19 mouse cellular contexts compared by ENCODE assay signal in the genomic region with DNA sequence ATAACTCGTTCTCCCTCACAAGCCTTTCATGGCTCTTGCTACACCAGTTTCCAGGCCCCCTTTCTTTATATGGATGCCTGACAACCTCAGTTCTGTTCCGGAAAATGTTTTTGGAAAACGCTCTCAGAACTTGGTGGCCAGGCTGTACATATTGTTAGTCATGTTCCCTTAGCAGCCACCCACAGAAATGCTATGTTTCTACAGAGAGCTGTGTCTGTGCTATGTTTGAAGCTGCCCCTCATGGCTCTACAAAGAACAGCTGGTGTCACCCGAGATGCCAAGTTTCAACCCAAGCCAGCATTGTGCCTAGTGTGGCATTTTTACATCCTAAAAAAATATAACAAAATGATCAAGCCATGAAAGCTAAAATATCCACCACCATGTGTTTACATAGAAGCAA.
DNase-seq lines count a peak whose midpoint lies in the region; ATAC-seq and TF ChIP-seq lines count a peak whose summit lies in the region.
"Had no signal": no experiment of that assay in that cellular context is flagged by ENCODE, and none has a peak within 500 bp of the region (broad histone marks: within the 10 kb centered on the region; RNA-seq: fewer than 3 reads in every experiment).

No protein-coding gene starts in this region.

- H3K4me3 ChIP-seq in gastrocnemius, adult 2 months = no peak overlapping the region
- no peak overlapping the region for H3K4me3 ChIP-seq in intestine, embryonic 16.5 days (ENCODE audit: low read length)
- H3K4me3 ChIP-seq: embryonic facial prominence, embryonic 13.5 days; forebrain, embryonic 10.5 days had no signal

- no peaks in the 10 kb centered on the region for H3K36me3 ChIP-seq in intestine, embryonic 16.5 days (ENCODE audit: control insufficient read depth, insufficient read depth, low read length)
- H3K36me3 ChIP-seq: embryonic facial prominence, embryonic 13.5 days; forebrain, embryonic 10.5 days had no signal

- intact Hi-C loops in left cerebral cortex, postnatal 10 days (cut with DNase I) = no loop called here
- intact Hi-C loops in gastrocnemius, adult 2 months (cut with DNase I) = no loop called here

- no peak overlapping the region for H3K27ac ChIP-seq in gastrocnemius, adult 2 months
- H3K27ac ChIP-seq in intestine, embryonic 16.5 days (ENCODE audit: low read length) = no peak overlapping the region
- H3K27ac ChIP-seq: embryonic facial prominence, embryonic 13.5 days; forebrain, embryonic 10.5 days had no signal

- DNase-seq in cerebellum, adult 9-10 months = peak; percentile 10
- no peak for DNase-seq in cerebellum, postnatal 36 days
- DNase-seq in layer of hippocampus, adult 9-10 months (ENCODE audit: low spot score) = peak; percentile 59
- peak; percentile 19 to 41 for DNase-seq in left cerebral cortex, postnatal 10 days (ENCODE audit: extremely low spot score in 1 of 2, low spot score in 2 of 2)
- DNase-seq in right cerebral cortex, postnatal 36 days (ENCODE audit: low spot score in 2 of 2) = peak; percentile 46 to 73
- DNase-seq in gastrocnemius, adult 2 months = no peak
- DNase-seq in retina, postnatal 1 day = no peak
- DNase-seq: cerebellum, postnatal 25 days; gastrocnemius, postnatal 25 days; kidney, adult 11 months; kidney, postnatal 25 days; liver; lung, embryonic 14.5 days; thymus, postnatal 25 days had no signal

- no peak for TF ChIP-seq CTCF in gastrocnemius, adult 2 months (IDR thresholded peaks at IDR 0.05)

- H3K4me2 ChIP-seq in intestine, embryonic 16.5 days (ENCODE audit: low read depth, low read length) = no peak overlapping the region
- H3K4me2 ChIP-seq: embryonic facial prominence, embryonic 13.5 days; lung, embryonic 14.5 days had no signal

- 82% methylated on average over 4 of the region's 4 CpGs for WGBS in intestine, embryonic 16.5 days

- no peak for ATAC-seq in intestine, embryonic 16.5 days
- ATAC-seq: midbrain, embryonic 16.5 days; Patski had no signal

- no peaks in the 10 kb centered on the region for H3K4me1 ChIP-seq in intestine, embryonic 16.5 days (ENCODE audit: control insufficient read depth, insufficient read depth, low read length)
- H3K4me1 ChIP-seq: embryonic facial prominence, embryonic 13.5 days; forebrain, embryonic 10.5 days had no signal

- no peaks in the 10 kb centered on the region for H3K27me3 ChIP-seq in intestine, embryonic 16.5 days (replicated peaks; ENCODE audit: control insufficient read depth, insufficient read depth, low read length)
- H3K27me3 ChIP-seq: embryonic facial prominence, embryonic 13.5 days; Patski had no signal

- no peak overlapping the region for H3K9ac ChIP-seq in intestine, embryonic 16.5 days (ENCODE audit: low read depth, low read length)
- H3K9ac ChIP-seq: embryonic facial prominence, embryonic 13.5 days; lung, embryonic 14.5 days had no signal

- H3K9me3 ChIP-seq in intestine, embryonic 16.5 days (ENCODE audit: control insufficient read depth, low read length) = no peaks in the 10 kb centered on the region
- H3K9me3 ChIP-seq: embryonic facial prominence, embryonic 13.5 days; forebrain, embryonic 10.5 days had no signal

Comparison
In these comparisons a context has a peak if more than half of its experiments do, and no peak if none do; other contexts are left out.
1. DNase-seq: peak in cerebellum, adult 9-10 months (single experiment), layer of hippocampus, adult 9-10 months (single experiment), left cerebral cortex, postnatal 10 days (2 of 2) and right cerebral cortex, postnatal 36 days (2 of 2); none in cerebellum, postnatal 36 days (0 of 2), gastrocnemius, adult 2 months (single experiment) and retina, postnatal 1 day (single experiment).